Mouse (Mus musculus) spleen, adult 2 months (tissue): ENCODE data around the gene Smchd1. TPM values are rescaled to one million over a fixed set of nuclear protein-coding genes. Genes with fewer than 3 reads are reported as not detected.
"Not testable (repeated sequence)": the region's sequence is repeated elsewhere in the genome, so short reads cannot be mapped to it uniquely, and the experiment has no call there.

Source experiments
- DNase-seq, 2 experiments: peaks; one replicate each; pipeline versions ENCODE4 v3.0.0 to v3.0.0-alpha.2; 2012 to 2021; ENCODE audit warnings: low spot score in 2 of 2, low read depth in 1 of 2
- H3K27ac ChIP-seq: fragments of 200-500 bp; 2 replicates; pipeline ENCODE4 v1.5.1; 2012; ENCODE audit warnings: low read length, inconsistent platforms; ENCODE audit not compliant: insufficient read depth
- H3K27me3 ChIP-seq: fragments of 200-500 bp; 2 replicates; pipeline ENCODE4 v1.6.1; 2012; ENCODE audit warnings: mild to moderate bottlenecking, moderate library complexity, low read length, inconsistent platforms; ENCODE audit not compliant: control insufficient read depth, insufficient read depth
- H3K36me3 ChIP-seq: fragments of 200-500 bp; 2 replicates; pipeline ENCODE4 v1.6.1; 2012; ENCODE audit warnings: mild to moderate bottlenecking, low read length, inconsistent platforms; ENCODE audit not compliant: control insufficient read depth, insufficient read depth
- H3K4me1 ChIP-seq: fragments of 200-500 bp; 2 replicates; pipeline ENCODE4 v1.6.1; 2011; ENCODE audit warnings: inconsistent platforms; ENCODE audit not compliant: control insufficient read depth, insufficient read depth, insufficient read length
- H3K4me3 ChIP-seq: fragments of 200-500 bp; 2 replicates; pipeline ENCODE4 v1.5.1; 2011; ENCODE audit warnings: mild to moderate bottlenecking, inconsistent platforms; ENCODE audit not compliant: insufficient read depth, insufficient read length; ENCODE audit errors: extremely low read depth
- CTCF ChIP-seq: fragments of 200-500 bp; IDR thresholded peaks from 2 replicates; pipeline ENCODE4 v1.5.1; 2011; ENCODE audit warnings: mild to moderate bottlenecking, inconsistent platforms; ENCODE audit not compliant: insufficient read depth, insufficient read length, insufficient replicate concordance; ENCODE audit errors: extremely low read depth
- POLR2A ChIP-seq: fragments of 200-500 bp; IDR thresholded peaks from 2 replicates; pipeline ENCODE4 v1.6.1; 2011; ENCODE audit warnings: low read depth, low read length, inconsistent platforms
- WGBS: fragments of 180-500 bp; shearing (Covaris S2); methylation state at CpG from one replicate; pipeline ENCODE4 v1.1.7; 2018; 5-methylcytosine and 5-hydroxymethylcytosine counted together
- polyA plus RNA-seq: library from polyadenylated mRNA; depleted of rRNA; stranded (reverse); fragments of >200 nt; gene quantifications from 2 replicates; pipeline ENCODE4 v1.2.3, GENCODE M21; 2012

Smchd1 gene
- polyA plus RNA-seq, 1 experiment, result 14.3 TPM

- no peak overlapping the region for H3K27ac ChIP-seq
- no peak for TF ChIP-seq CTCF
- TF ChIP-seq POLR2A, result no peak
- H3K4me1 ChIP-seq, result no peaks in the 10 kb centered on the region
- H3K36me3 ChIP-seq, result peaks cover 21% of the 10 kb centered on the region
- no peak overlapping the region for H3K4me3 ChIP-seq
- no peak for DNase-seq
- H3K27me3 ChIP-seq, result no peaks in the 10 kb centered on the region
- WGBS, result 86% methylated on average over 6 of the region's 6 CpGs
These were observed 30.0 kb downstream of the Smchd1 start for GRCm38 (mm10) chr17:71445191-71445590.

- no peak for DNase-seq
- TF ChIP-seq CTCF (no peak), POLR2A (no peak)
- Histone ChIP-seq H3K36me3 (peaks cover 21% of the 10 kb centered on the region), H3K27ac (no peak overlapping the region), H3K27me3 (no peaks in the 10 kb centered on the region), H3K4me3 (no peak overlapping the region), H3K4me1 (no peaks in the 10 kb centered on the region)
- WGBS, result 83% methylated on average over 2 of the region's 2 CpGs
These were observed 30.4 kb downstream of the Smchd1 start for GRCm38 (mm10) chr17:71444718-71445117.

- Histone ChIP-seq H3K36me3 (peaks cover 21% of the 10 kb centered on the region), H3K27me3 (no peaks in the 10 kb centered on the region), H3K4me1 (no peaks in the 10 kb centered on the region), H3K27ac (no peak overlapping the region), H3K4me3 (no peak overlapping the region)
- TF ChIP-seq POLR2A (no peak), CTCF (no peak)
- 97% methylated on average over 3 of the region's 3 CpGs for WGBS
- no peak for DNase-seq
These were observed 31.0 kb downstream of the Smchd1 start for GRCm38 (mm10) chr17:71444126-71444525.

- DNase-seq, result no peak
- H3K4me3 ChIP-seq, result no peak overlapping the region
- peaks cover 19% of the 10 kb centered on the region for H3K36me3 ChIP-seq
- H3K27me3 ChIP-seq, result no peaks in the 10 kb centered on the region
- H3K27ac ChIP-seq, result no peak overlapping the region
- TF ChIP-seq POLR2A, result no peak
- TF ChIP-seq CTCF, result no peak
- no peaks in the 10 kb centered on the region for H3K4me1 ChIP-seq
- 90% methylated on average over 6 of the region's 6 CpGs for WGBS
These were observed 31.9 kb downstream of the Smchd1 start for GRCm38 (mm10) chr17:71443273-71443672.

GRCm38 (mm10) chr17:71422502-71422901 is 52.6 kb downstream of the Smchd1 start:
- not testable (repeated sequence) for H3K4me3 ChIP-seq, DNase-seq, H3K27me3 ChIP-seq, H3K4me1 ChIP-seq, H3K27ac ChIP-seq
- 96% methylated on average over 2 of the region's 2 CpGs for WGBS
- peaks cover 23% of the 10 kb centered on the region for H3K36me3 ChIP-seq

- H3K27me3 ChIP-seq, H3K27ac ChIP-seq, H3K4me1 ChIP-seq, H3K4me3 ChIP-seq, DNase-seq: not testable (repeated sequence)
- H3K36me3 ChIP-seq, result peaks cover 19% of the 10 kb centered on the region
- WGBS, result 96% methylated on average over 5 of the region's 5 CpGs
These were observed 55.7 kb downstream of the Smchd1 start for GRCm38 (mm10) chr17:71419448-71419847.

- peaks cover 15% of the 10 kb centered on the region for H3K36me3 ChIP-seq
- TF ChIP-seq CTCF (no peak), POLR2A (no peak)
- H3K27me3 ChIP-seq, result no peaks in the 10 kb centered on the region
- H3K4me1 ChIP-seq, result no peaks in the 10 kb centered on the region
- no peak overlapping the region for H3K4me3 ChIP-seq
- no peak for DNase-seq
- H3K27ac ChIP-seq, result no peak overlapping the region
- 94% methylated on average over 1 of the region's 1 CpGs for WGBS
These were observed 58.1 kb downstream of the Smchd1 start for GRCm38 (mm10) chr17:71417008-71417407.
